Mouse (Mus musculus) spleen, adult 2 months (tissue): ENCODE measurements around the gene Plpp2. TPM values are rescaled to one million over a fixed set of nuclear protein-coding genes. Genes with fewer than 3 reads are reported as not detected.

Experiments
- DNase-seq, 2 experiments: peaks; one replicate each; pipeline versions ENCODE4 v3.0.0 to v3.0.0-alpha.2; 2012 to 2021; ENCODE audit warnings: low spot score in 2 of 2, low read depth in 1 of 2
- H3K27ac ChIP-seq: fragments of 200-500 bp; 2 replicates; pipeline ENCODE4 v1.5.1; 2012; ENCODE audit warnings: low read length, inconsistent platforms; ENCODE audit not compliant: insufficient read depth
- H3K27me3 ChIP-seq: fragments of 200-500 bp; 2 replicates; pipeline ENCODE4 v1.6.1; 2012; ENCODE audit warnings: mild to moderate bottlenecking, moderate library complexity, low read length, inconsistent platforms; ENCODE audit not compliant: control insufficient read depth, insufficient read depth
- H3K36me3 ChIP-seq: fragments of 200-500 bp; 2 replicates; pipeline ENCODE4 v1.6.1; 2012; ENCODE audit warnings: mild to moderate bottlenecking, low read length, inconsistent platforms; ENCODE audit not compliant: control insufficient read depth, insufficient read depth
- H3K4me1 ChIP-seq: fragments of 200-500 bp; 2 replicates; pipeline ENCODE4 v1.6.1; 2011; ENCODE audit warnings: inconsistent platforms; ENCODE audit not compliant: control insufficient read depth, insufficient read depth, insufficient read length
- H3K4me3 ChIP-seq: fragments of 200-500 bp; 2 replicates; pipeline ENCODE4 v1.5.1; 2011; ENCODE audit warnings: mild to moderate bottlenecking, inconsistent platforms; ENCODE audit not compliant: insufficient read depth, insufficient read length; ENCODE audit errors: extremely low read depth
- CTCF ChIP-seq: fragments of 200-500 bp; IDR thresholded peaks from 2 replicates; pipeline ENCODE4 v1.5.1; 2011; ENCODE audit warnings: mild to moderate bottlenecking, inconsistent platforms; ENCODE audit not compliant: insufficient read depth, insufficient read length, insufficient replicate concordance; ENCODE audit errors: extremely low read depth
- POLR2A ChIP-seq: fragments of 200-500 bp; IDR thresholded peaks from 2 replicates; pipeline ENCODE4 v1.6.1; 2011; ENCODE audit warnings: low read depth, low read length, inconsistent platforms
- WGBS: fragments of 180-500 bp; shearing (Covaris S2); methylation state at CpG from one replicate; pipeline ENCODE4 v1.1.7; 2018; 5-methylcytosine and 5-hydroxymethylcytosine counted together
- polyA plus RNA-seq: library from polyadenylated mRNA; depleted of rRNA; stranded (reverse); fragments of >200 nt; gene quantifications from 2 replicates; pipeline ENCODE4 v1.2.3, GENCODE M21; 2012

Plpp2 gene
- polyA plus RNA-seq, 1 experiment: 6.7 TPM

DNA sequence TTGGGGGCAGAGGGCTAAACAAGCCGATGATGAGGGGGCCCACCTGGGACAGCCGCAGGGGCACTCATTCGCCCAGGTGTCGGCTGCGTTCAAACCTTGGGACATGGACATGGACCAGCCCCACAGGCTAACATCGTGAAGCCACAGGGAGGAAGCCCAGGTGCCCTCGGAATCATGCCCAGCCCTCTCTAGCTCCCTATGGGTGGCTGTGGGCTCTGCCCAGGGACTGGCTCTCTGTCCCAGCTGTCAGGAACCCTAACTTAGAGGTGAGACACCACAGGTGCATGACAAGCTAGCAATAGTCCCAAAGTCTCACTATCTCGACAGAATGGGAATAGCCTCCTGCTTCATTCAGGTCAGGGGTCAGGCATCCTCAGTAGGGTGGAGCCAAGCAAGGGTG lies 18.9 kb upstream of the Plpp2 start:
- Histone ChIP-seq H3K4me3 (no peak overlapping the region), H3K4me1 (peaks cover 11% of the 10 kb centered on the region; the same call in 1 of the 2 replicates), H3K27ac (no peak overlapping the region), H3K27me3 (no peaks in the 10 kb centered on the region), H3K36me3 (peaks cover 14% of the 10 kb centered on the region)
- DNase-seq: no peak
- 86% methylated on average over 8 of the region's 8 CpGs for WGBS
- no peak for TF ChIP-seq POLR2A
- no peak for TF ChIP-seq CTCF

GRCm38 (mm10) chr10:79550366-79550765 lies 16.8 kb upstream of the Plpp2 start:
- no peak for TF ChIP-seq POLR2A
- TF ChIP-seq CTCF: no peak
- Histone ChIP-seq H3K4me1 (peaks cover 10% of the 10 kb centered on the region; the same call in 1 of the 2 replicates), H3K4me3 (no peak overlapping the region), H3K36me3 (peaks cover 14% of the 10 kb centered on the region), H3K27ac (no peak overlapping the region), H3K27me3 (no peaks in the 10 kb centered on the region)
- DNase-seq: no peak
- WGBS: 87% methylated on average over 9 of the region's 9 CpGs

GRCm38 (mm10) chr10:79548971-79549723 lies 15.6 kb upstream of the Plpp2 start:
- no peak overlapping the region for H3K4me3 ChIP-seq
- 92% methylated on average over 18 of the region's 18 CpGs for WGBS
- no peaks in the 10 kb centered on the region for H3K27me3 ChIP-seq
- peaks cover 20% of the 10 kb centered on the region for H3K36me3 ChIP-seq
- TF ChIP-seq POLR2A (no peak), CTCF (no peak)
- no peak for DNase-seq
- H3K4me1 ChIP-seq: peaks cover 6% of the 10 kb centered on the region; the same call in 1 of the 2 replicates
- H3K27ac ChIP-seq: no peak overlapping the region

DNA sequence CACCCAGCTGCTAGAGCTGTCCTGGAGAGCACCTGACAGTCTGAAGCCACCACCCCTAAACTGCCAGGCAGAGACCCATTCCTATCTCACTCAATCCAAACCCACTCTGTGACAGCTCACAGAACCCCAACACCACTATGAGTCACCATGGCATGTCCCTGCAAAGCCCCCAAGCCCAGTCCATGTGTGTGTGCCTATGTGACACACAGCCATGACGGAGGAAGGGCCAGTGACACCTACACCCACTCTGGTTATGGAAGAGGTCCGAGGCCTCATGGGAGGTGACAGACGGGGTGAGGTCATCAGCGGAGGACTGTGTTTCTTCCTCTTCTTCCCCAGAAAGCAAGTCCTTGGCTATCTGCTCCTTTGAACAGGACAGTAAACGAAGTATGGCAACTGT lies 14.9 kb upstream of the Plpp2 start:
- Histone ChIP-seq H3K36me3 (peaks cover 20% of the 10 kb centered on the region), H3K27ac (no peak overlapping the region), H3K4me3 (no peak overlapping the region), H3K4me1 (peaks cover under 1% of the 10 kb centered on the region; the same call in 1 of the 2 replicates), H3K27me3 (no peaks in the 10 kb centered on the region)
- TF ChIP-seq CTCF (no peak), POLR2A (no peak)
- no peak for DNase-seq
- 95% methylated on average over 5 of the region's 5 CpGs for WGBS

DNA sequence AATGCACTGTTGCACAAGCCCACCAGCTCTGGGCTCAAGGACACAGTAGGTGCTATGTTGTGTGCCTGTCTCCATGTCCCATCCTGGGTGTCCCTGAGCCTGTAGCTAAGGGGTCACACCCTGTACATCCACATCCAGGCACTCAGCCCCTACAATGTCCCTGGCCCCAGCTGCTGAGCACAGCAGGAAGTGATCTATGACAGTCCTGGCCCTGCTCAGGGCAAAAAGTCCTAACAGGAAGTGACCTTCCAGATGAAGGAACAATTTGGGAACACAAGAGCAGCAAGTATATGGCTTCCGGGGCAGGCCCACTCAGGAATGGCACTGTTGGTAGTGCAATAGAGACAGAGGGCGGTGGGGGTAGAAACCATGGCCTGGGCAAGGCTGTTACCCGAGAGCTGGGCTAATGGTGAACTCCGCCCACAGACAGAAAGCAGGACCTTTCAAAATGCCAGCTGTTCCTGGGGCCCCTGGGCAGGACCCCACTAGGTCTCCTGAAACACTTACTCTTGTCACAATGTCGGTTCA lies 13.6 kb upstream of the Plpp2 start:
- Histone ChIP-seq H3K36me3 (peaks cover 24% of the 10 kb centered on the region), H3K27me3 (no peaks in the 10 kb centered on the region), H3K4me1 (no peaks in the 10 kb centered on the region), H3K4me3 (no peak overlapping the region), H3K27ac (no peak overlapping the region)
- TF ChIP-seq CTCF: no peak
- TF ChIP-seq POLR2A: no peak
- no peak for DNase-seq
- 83% methylated on average over 5 of the region's 5 CpGs for WGBS

DNA sequence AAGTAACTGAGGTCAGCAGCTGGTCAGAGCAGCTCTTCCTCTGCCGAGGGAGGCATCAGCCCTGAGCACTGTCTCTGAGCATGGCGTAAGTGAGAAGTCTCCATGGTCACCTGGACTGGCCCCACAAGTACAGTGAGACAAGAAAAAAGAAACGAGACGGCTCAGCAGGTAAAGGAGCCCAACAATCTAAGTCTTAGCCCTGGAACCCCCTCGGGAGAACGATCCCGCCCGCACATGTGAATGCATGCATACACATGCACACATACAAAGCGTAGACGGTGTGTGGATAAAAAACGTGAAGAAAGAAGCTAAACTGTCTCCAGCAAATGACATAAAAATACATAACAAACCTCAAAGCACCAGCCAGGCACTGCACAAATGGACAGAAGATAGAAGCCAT lies 12.9 kb upstream of the Plpp2 start:
- H3K4me1 ChIP-seq: no peaks in the 10 kb centered on the region
- H3K27me3 ChIP-seq: no peaks in the 10 kb centered on the region
- TF ChIP-seq POLR2A (no peak), CTCF (no peak)
- WGBS: 91% methylated on average over 11 of the region's 11 CpGs
- peaks cover 30% of the 10 kb centered on the region for H3K36me3 ChIP-seq
- H3K4me3 ChIP-seq: no peak overlapping the region
- no peak for DNase-seq
- H3K27ac ChIP-seq: no peak overlapping the region

DNA sequence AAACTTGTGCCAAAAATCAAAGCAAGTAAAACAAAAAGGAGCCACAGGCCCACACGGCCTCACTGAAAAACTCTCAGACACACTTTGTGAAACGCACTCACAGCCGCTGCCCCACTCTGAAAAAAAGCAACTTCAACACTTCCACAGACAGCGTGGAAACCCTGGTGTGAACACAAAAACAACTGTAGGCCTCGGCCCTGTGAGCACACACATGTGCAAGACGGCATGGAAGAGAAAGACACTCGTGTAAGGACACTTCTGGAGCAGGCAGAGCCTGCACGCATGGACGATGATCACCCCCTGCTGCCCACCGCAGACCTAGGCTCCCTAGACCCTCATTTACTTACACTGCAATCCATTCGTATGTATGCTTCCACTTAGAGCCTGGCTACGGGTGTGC lies 12.3 kb upstream of the Plpp2 start:
- no peak for DNase-seq
- peaks cover 33% of the 10 kb centered on the region for H3K36me3 ChIP-seq
- no peak overlapping the region for H3K4me3 ChIP-seq
- H3K27me3 ChIP-seq: no peaks in the 10 kb centered on the region
- H3K27ac ChIP-seq: no peak overlapping the region
- no peak for TF ChIP-seq POLR2A
- no peak for TF ChIP-seq CTCF
- H3K4me1 ChIP-seq: no peaks in the 10 kb centered on the region
- WGBS: 93% methylated on average over 12 of the region's 12 CpGs
